Mouse (Mus musculus) layer of hippocampus, adult 6 months (tissue): ENCODE data around the gene Tpbg. TPM values are rescaled to one million over a fixed set of nuclear protein-coding genes. Genes with fewer than 3 reads are reported as not detected.

Source experiments
- long read RNA-seq, 2 experiments: library from polyadenylated mRNA; unstranded; transcript quantifications; one replicate each; pipeline ENCODE4 v2.0.0; 2019 to 2020
- polyA plus RNA-seq: library from polyadenylated mRNA; unstranded; fragments of <200 nt; fragmentation: Nextera tagmentation; gene quantifications from 2 replicates; pipeline ENCODE4 v1.2.3, GENCODE M21; 2021

Gene Tpbg
- polyA plus RNA-seq, result 3.6 and 3.7 TPM in 2 replicates
- long read RNA-seq, experiment 1, partial matches to known transcripts, result 0 of 7 reads
- long read RNA-seq, experiment 1, other reads (novel, unspliced or antisense), result 3 of 7 reads
- long read RNA-seq, experiment 2, transcript Tpbg-202 (2 exons, 3,481 nt), result major isoform, 47 of 119 reads
- long read RNA-seq, experiment 2, transcript Tpbg-201 (2 exons, 3,603 nt), result minor isoform, 38 of 119 reads
- long read RNA-seq, experiment 2, partial matches to known transcripts, result 0 of 119 reads
- long read RNA-seq, experiment 2, other reads (novel, unspliced or antisense), result 31 of 119 reads

GRCm38 (mm10) chr9:85842351-85843011 lies at the start of gene Tpbg:
Tpbg (plus strand) TSS chr9:85842380.

Other genes with a start within 250 kb of the Tpbg start
- gene Ibtk, start 93.0 kb upstream of the Tpbg start, polyA plus RNA-seq, result 3.1 and 3.8 TPM in 2 replicates